Mouse (Mus musculus) cortical plate, adult 2 months (tissue): ENCODE results near the gene Trpv4.

Source experiments
- CTCF ChIP-seq: fragments of 200-500 bp; IDR thresholded peaks from 2 replicates; pipeline ENCODE4 v1.5.1; 2011; ENCODE audit warnings: mild to moderate bottlenecking, control low read depth, low read length; ENCODE audit not compliant: insufficient read depth; ENCODE audit errors: extremely low read depth
- POLR2A ChIP-seq: fragments of 200-500 bp; IDR thresholded peaks from 2 replicates; pipeline ENCODE4 v1.6.1; 2011; ENCODE audit warnings: mild to moderate bottlenecking, low read length, control low read depth; ENCODE audit not compliant: insufficient read depth; ENCODE audit errors: extremely low read depth

DNA sequence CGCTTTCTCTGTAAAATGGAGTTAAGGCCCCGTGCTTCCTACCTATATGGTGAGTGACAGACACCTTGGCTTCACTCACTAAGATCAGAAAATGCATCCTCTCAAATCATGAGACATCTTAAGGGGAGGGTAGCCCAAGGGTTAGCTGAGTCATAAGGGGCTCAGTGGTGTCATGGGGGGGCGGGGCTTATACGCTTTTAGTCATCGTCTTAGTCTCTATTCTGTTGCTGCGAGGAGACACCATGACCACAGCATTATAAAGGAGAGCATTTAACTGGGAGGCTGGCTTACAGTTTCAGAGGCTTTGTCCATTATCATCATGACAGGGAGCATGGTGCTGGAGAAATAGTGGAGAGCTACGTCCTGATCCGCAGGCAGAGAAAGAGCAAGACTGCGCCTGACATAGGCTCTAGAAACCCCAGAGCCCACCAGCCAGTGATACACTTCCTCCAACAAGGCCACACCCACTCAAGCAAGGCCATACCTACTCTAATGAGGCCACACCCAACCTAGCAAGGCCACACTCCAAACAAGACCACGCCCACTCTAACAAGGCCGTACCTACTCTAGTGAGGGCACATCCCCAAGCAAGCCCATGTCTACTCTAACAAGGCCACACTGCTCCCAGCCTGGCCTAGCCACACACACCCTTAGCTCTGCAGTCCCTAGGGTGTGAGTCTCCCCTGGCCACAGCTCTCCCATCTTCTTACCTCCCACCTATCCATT, 41.7 kb downstream of the Trpv4 start:
- no peak for TF ChIP-seq CTCF
- no peak for TF ChIP-seq POLR2A
